Mouse (Mus musculus) kidney, postnatal 25 days (tissue): ENCODE measurements around the gene Abca2.
"Not testable (repeated sequence)": the region's sequence is repeated elsewhere in the genome, so short reads cannot be mapped to it uniquely, and the experiment has no call there.

ENCODE experiments used
- DNase-seq, 2 experiments: peaks; one replicate each; pipeline ENCODE4 v3.0.0; 2021; ENCODE audit warnings: mixed read lengths in 2 of 2

Abca2 gene

GRCm38 (mm10) chr2:25428442-25429236 lies at the start of gene Abca2:
Gene Abca2 (plus strand): TSS chr2:25428703.
- DNase-seq, result peak; percentile 93 to 97

- DNase-seq, result no peak
These were observed 44.0 kb upstream of the Abca2 start for GRCm38 (mm10) chr2:25384492-25384891.

- DNase-seq, result no peak
These were observed 37.2 kb upstream of the Abca2 start for GRCm38 (mm10) chr2:25391266-25391665.

GRCm38 (mm10) chr2:25394281-25395221 lies 34.0 kb upstream of the Abca2 start:
- DNase-seq, result peak; percentile 39 to 54

GRCm38 (mm10) chr2:25395721-25396596 lies 32.5 kb upstream of the Abca2 start, which contains the start of gene Entpd2:
Gene Entpd2 (plus strand): TSS chr2:25395874.
- peak; percentile 67 to 74 for DNase-seq

- no peak for DNase-seq
These were observed 31.9 kb upstream of the Abca2 start for GRCm38 (mm10) chr2:25396597-25396983.

- no peak for DNase-seq
These were observed 31.5 kb upstream of the Abca2 start for GRCm38 (mm10) chr2:25397010-25397409.

- no peak for DNase-seq
These were observed 30.4 kb upstream of the Abca2 start for GRCm38 (mm10) chr2:25398065-25398464.

GRCm38 (mm10) chr2:25399051-25399450 lies 29.5 kb upstream of the Abca2 start, which contains the start of gene Npdc1:
Gene Npdc1 (plus strand): TSS chr2:25399351.
- no peak for DNase-seq

- DNase-seq, result no peak
These were observed 28.2 kb upstream of the Abca2 start for GRCm38 (mm10) chr2:25400291-25400690.

GRCm38 (mm10) chr2:25400764-25401163 lies 27.7 kb upstream of the Abca2 start:
- peak; percentile 74 to 76 for DNase-seq

- DNase-seq, result peak; percentile 90 to 94
These were observed 26.0 kb upstream of the Abca2 start for GRCm38 (mm10) chr2:25402377-25402971.

GRCm38 (mm10) chr2:25402972-25403601 lies 25.4 kb upstream of the Abca2 start:
- DNase-seq, result peak; percentile 75 to 83

- no peak for DNase-seq
These were observed 24.5 kb upstream of the Abca2 start for GRCm38 (mm10) chr2:25403994-25404393.

- peak in 1 of 2 experiments; percentile 36 for DNase-seq
These were observed 19.6 kb upstream of the Abca2 start for GRCm38 (mm10) chr2:25408908-25409307.

GRCm38 (mm10) chr2:25413436-25413835 lies 15.1 kb upstream of the Abca2 start:
- not testable (repeated sequence) for DNase-seq

- peak in 1 of 2 experiments; percentile 29 for DNase-seq
These were observed 11.1 kb upstream of the Abca2 start for GRCm38 (mm10) chr2:25417426-25417825.

- peak; percentile 50 to 57 for DNase-seq
These were observed 6.6 kb upstream of the Abca2 start for GRCm38 (mm10) chr2:25421896-25422295.

GRCm38 (mm10) chr2:25422587-25423410 lies 5.7 kb upstream of the Abca2 start, which contains the start of gene Fut7:
Gene Fut7 (plus strand): TSS chr2:25423267.
- peak in 1 of 2 experiments; percentile 34 for DNase-seq

GRCm38 (mm10) chr2:25423626-25424025 lies 4.9 kb upstream of the Abca2 start:
- DNase-seq, result no peak
